Mouse (Mus musculus) activated CD4-positive, CD25-positive, alpha-beta regulatory T cell, adult 4 months (primary cell): ENCODE data around the gene Gng7. TPM values are rescaled to one million over a fixed set of nuclear protein-coding genes. Genes with fewer than 3 reads are reported as not detected.

Experiments
- ATAC-seq: one replicate; pipeline ENCODE4 v1.8.0; 2017
- polyA plus RNA-seq, 2 experiments: library from polyadenylated mRNA; unstranded; fragments of 100-300 nt; shearing (Covaris generic); gene quantifications; one replicate each; pipeline ENCODE4 v1.2.1; 2017

Gng7 gene
- polyA plus RNA-seq, 2 experiments from 2014 or later: not detected

DNA sequence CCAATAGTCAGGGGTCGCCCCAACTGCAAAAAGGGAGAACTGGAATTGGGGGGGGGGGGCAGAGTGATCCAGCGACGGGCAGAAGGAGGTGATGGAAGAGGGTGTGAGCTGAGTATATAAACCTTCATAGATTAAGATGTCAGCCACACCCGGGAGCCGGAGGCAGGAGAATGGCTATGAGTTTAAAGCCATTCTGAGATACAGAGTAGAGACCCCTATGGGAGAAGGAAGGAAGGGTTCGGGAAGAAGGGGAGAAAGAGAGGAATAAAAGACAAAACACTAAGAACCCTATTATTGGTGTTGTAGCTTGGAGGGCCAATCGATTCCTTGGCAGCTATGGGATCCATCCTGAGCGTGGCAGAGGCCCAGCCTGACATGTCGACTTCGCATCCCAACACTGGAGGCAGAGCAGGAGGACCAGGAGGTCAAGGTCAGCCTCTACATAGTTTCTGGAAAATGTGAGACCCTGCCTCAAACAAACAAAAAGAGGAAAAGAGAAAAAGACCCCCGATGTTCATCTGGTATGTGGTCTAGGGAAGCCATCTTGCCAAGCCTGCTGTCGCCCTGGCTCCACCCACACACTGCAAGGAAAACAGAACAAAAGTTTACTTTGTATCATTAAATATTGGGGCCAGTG, 11.0 kb upstream of the Gng7 start, which contains the start of gene Diras1:
Gene Diras1, minus strand, starts transcription at position 24 of the 637 bp plus-strand sequence.
- no peak for ATAC-seq

DNA sequence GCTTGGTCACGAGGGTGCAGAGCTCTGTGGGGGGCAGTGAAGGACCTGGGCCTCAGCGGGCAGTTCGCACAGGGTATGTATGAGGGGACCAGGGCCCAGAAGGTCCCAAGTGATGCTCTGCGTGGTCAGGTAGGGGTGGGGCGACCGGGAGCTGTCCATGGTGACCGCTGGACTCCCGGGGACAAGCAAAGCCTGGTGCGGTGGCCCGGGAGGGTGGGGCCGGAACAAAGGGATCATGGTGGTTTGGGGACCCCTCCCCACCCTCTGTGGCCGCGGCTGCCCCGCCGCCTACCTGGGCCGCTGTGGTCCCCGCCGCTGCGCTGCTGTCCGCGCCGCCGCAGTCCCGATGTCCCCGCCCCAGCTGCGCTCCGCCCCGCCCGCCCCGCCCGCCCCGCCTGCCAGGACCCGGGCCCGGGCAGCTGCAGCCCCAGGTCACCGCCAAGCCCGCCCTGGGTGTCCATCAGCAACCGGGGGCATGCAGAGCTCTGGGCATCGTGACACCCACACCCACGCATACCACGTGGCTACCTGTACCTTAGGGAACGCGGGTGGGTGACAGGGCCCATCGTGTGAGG, 10.4 kb upstream of the Gng7 start:
- no peak for ATAC-seq

DNA sequence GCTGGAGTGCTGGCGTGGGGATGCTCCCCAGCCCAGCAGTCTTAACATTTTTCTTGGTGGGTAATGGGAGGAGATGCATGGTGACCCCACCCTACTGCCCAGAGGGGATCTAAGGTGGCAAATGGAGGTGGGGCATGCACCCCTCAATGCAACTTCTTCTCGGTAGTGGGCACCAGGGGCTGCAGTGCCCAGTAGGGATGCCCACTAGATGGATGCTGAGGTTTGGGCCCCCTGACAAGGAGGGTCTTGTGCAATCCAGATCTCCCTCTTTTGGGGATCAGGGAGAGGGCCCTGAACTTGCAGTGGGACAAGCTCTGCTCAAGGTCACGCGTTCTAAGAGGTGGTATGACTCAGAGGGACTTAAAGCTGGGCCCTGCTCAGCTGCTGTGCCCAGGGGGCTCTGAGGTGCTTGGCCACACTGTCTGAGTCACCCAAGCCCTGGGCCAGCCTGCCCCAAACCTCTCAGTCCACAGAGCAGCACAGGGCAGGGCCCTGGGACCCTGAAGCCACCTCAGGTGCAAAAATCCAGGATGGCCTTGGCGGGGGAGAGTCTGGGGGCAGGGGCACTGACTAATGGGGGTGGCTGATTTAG, 9.7 kb upstream of the Gng7 start:
- no peak for ATAC-seq

DNA sequence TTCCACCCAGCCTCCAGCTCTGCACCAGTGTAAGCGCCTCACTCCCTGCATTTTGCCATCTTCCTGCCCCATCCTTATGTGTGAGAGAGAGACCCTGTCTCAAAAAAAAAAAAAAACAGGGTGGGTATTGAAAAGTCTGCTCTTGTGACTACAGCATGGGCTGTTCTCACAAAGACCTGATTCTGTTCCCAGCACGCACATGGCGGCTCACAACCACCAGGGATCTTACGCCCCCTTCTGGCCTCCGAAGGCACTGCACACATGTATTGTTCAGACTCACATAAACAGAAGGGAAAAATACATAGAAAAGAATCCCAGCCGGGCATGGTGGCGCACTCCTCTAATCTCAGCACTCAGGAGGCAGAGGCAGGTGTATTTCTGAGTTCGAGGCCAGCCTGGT, 8.0 kb upstream of the Gng7 start:
- no peak for ATAC-seq

DNA sequence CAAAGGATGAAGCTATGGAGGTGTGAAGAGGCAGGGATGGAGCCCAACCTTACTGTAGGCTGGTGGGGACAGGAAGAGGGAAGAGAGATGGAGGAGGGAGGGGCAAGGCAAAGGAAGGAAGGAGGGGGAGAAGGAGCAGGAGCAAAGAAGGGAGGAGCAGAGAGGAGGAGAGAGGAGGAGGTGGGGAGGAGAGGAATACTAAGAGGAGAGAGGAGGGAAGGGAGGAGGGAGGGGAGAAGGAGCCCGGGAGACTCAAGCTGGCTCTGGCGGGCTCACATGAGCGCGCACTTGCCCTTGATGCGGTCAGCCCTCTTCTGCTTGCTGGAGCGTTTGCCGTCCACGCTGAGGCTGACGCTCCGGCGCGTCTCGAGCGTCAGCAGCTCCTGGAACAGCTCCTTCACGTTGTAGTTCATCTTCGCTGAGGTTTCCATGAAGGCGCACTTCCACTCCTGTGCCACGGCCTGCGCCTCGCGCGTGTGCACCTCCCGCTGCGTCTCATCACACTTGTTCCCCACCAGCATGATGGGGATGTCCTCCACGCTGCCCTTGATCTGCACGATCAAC, 6.9 kb upstream of the Gng7 start:
- no peak for ATAC-seq

DNA sequence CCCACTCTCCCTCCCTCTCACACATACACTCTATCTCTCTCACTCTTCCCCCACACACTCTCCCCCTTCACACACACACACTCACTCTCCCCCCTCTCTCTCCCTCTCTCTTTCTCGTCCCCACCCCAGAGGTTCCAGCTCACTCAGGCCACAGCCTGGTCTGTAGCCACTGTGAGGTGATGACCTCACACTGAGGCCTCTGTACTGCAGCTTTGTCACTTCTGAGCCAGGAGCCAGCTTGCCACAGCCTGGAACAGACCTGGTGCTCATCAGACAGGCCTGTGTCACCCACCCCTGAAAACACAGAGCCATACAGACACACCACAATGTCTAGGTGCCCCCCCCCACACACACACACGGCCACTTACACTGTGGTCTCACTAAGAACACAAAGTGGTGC, 5.5 kb upstream of the Gng7 start:
- ATAC-seq: no peak

DNA sequence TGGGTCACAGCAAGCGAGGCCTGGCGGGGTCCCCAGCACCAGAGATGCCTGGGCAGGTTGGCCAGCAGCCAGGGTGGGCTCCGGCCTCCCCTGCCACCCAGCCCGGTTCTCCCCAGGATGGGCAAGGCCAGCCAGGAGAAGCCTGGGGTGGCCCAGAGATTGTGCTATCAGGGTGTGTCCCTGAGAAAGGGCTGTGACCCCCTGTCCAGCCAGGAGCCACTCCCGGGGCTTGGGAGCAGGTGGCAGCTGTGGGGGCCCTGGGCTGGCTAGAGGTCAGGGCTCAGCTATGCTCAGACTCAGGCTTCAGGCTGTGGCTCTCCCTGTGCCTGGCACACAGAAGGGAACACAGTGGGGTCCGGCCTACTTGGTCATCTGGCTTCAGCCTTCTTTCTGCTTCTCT, 4.9 kb upstream of the Gng7 start:
- no peak for ATAC-seq

DNA sequence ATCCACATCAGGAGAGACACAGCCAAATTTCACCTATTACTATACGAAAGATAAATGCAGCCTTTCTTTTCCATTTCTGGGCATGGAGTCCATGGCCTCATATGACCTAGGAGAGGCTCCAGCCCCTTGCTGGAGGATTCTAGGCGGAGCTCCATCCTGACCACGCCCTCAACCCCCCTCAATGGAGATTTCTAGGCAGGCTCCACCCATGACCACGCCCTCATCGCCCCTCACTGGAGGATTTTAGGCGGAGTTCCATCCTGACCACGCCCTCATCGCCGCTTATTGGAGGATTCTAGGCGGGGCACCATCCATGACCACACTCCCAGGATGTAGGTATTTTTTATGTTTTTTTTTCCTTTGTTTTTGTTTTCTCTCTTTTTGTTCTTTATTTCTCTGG, 3.6 kb upstream of the Gng7 start:
- ATAC-seq: no peak

DNA sequence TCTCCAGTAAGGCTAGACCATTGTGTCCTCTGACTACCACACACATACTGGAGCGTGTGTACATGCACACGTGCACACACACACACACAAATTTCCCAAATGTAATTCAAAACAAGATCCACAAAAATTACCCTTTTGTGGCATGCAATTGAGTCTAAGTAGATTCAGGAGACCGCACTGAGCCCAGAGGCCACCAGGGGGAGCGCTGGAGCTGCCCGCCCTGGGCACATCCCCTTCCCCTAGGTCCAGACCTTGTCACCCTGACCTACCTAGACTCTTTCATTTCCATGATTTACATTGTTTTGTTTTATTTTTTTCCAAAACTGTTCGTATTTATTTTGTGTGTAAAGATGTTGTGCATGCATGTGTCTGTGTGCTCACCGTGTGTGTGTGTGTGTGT, 1.9 kb upstream of the Gng7 start:
- ATAC-seq: peak; percentile 34

DNA sequence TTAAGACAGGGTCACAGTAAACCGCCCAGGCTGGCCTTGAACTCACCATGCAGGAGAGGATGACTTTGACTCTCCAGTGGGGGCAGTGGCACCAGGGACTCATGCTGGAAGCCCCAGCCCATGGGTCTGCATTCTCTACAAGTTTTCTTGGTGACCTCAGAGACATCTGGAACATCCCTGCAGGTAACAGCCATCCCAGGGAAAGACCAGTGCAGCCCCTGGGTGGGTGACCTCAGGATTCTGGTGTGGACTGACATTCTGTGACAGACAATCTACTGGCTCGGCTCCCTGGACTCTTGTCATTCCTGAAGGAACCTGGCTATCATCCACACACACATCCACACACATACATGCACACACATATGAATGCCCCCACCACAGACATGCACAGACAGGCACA, 921 bp upstream of the Gng7 start:
- no peak for ATAC-seq

DNA sequence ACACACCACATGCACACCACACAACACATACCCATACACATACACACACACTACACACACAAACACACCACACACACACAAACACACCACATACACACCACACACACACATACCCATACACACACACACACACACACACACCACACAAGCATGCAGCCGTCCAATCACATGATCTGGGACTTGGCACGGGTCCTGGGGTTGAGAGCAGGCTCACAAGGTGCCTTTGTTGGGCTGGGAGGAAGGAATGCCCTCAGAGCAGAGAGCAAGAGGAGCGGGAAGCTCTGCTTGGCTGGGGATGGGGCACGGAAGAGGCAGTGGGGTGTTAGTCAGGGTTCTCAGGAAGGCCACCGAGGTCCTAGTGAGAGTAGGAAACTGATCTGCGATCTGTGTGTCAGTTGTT, 3.9 kb downstream of the Gng7 start:
- ATAC-seq: no peak

DNA sequence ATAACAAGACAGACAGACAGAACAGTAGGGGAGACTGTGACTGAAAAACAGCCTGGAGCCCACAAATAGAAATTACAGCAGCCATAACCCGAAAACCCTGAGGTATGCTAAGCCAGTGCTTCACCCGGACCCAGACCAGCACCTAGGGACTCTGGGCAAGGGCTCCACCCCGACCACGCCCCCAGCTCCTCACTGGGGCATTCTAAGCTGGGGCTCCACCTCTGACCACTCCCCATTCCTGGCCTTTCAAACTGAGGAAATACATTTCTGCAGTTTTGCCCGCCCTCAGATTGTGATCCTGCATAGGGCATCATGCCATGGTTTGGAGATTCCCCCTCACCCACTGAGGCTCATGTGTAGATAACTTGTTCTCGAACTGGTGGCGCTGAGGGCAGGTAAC, 7.5 kb downstream of the Gng7 start:
- no peak for ATAC-seq

DNA sequence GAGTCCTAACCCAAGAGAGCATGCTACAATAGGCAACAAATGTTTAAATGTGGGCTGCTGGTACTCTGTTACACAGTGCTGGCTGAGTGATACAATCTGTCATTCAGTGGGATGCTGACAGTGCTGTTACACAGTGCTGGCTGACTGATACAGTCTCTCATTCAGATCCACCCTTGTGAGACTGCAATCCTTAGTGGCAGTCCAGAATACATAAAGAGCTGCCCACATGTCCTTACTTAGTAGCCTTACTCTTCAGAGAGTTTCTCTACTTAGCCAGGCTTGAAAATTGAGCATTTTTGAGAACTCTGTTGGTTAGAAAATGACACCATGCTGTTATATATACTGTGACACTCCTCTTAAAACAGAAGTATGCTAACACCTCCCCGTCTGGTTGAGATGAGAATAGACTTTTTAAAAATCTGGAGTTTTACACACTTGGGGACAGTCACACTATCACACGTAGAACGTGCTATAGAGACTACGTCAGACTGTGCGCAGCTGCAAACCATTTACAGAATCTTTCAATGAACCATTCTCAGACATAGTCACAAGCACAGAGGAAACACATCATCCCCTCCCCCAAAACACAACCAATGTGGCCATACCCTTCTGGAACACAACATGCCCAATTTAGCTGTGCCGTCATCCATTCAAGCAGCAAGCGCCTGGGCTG, 8.6 kb downstream of the Gng7 start:
- no peak for ATAC-seq

DNA sequence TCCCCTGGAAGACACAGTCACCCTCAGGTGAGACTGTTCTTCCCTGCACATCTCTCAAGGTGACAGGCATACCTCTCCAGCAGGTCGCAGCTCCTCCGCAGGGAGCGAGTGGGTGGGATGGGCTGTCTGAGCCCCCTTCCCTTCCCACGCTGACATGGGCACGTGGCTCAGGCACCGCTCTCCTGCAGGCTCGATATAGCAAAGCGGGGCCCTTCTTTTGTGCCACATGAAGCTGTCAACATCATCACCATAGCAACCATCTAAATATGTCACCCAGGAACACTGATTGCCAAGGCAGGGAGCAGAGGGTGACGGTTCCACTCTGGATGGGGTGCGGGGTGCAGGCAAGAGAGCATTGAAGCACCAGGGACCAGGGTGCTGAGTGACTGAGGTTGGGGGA, 13.6 kb downstream of the Gng7 start:
- no peak for ATAC-seq

DNA sequence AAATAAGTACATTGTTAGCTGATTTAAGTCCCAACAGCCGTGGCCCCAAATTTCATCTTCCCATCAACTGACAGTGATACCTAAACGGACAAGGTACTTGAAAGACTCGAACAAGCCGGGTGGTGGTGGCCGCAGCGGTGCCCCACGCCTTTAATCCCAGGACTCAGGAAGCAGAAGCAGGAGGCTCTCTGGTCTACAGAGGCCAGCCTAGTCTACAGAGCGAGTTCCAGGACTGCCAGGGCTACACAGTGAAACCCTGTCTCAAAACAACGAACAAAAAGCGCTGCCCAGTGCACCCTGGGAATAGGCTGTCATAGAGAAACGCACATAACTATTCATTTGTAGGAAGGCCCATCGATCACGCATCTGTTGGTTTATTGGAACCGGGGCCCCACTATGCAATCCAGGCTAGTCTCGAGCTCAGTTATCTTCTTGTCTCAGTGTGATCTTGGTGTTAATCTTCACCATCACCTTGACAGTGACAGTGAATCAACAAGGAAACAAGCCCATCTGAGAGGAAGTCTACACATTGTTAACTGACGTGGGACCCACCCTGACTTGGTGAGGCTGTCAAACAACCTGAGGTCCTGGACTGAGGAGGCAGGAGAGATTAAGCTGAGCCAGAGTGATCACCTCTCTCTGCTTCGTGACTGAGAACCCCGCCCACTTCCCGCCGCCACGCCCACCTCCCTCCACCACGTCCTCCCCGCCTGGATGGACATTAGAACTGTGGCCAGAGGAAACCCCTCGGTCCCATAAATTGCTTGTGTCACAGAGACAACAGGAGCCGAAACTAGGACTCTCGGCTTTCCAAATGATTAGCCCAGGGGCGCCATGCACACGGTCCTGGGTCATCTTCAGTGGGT, 14.3 kb downstream of the Gng7 start:
- no peak for ATAC-seq

DNA sequence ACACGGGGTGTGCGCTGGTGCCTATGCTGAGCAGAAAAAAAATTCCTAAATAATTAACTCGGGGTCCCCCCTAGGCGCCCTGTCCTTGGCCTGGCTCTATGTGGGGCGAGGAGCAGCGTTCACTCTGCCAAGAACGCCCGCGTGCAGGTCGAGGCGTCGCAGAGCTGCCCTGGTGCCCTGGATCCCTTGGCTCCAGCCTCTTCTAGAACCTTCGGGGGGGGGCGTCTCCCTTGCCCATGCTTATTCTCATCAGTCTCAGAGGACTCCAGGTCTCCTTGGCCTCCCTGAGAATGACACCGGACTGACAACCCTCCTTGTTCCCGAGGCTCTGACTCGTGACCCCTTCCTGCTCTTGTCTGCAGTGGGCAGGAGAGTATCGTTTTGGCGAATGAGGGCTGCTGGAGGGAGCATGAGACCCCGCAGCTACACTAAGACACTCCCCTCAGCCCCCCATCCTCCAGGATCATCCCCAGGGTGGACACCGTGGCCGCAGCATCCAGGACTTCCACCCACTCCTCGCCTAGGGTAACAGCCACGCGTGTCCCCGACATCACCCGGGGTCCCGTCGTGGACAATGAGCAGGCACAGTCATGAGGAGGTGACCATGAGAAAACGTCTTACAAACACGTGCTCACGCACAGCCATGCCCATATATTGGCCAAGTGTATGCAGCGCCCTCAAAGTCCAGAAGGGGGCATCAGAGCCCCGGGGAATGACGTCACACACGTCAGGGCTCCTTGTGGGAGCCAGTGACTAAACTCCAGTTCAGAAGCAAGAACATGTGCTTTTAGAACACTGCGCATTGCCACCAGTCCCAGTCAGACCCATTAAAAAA, 15.2 kb downstream of the Gng7 start:
- ATAC-seq: peak; percentile 86

DNA sequence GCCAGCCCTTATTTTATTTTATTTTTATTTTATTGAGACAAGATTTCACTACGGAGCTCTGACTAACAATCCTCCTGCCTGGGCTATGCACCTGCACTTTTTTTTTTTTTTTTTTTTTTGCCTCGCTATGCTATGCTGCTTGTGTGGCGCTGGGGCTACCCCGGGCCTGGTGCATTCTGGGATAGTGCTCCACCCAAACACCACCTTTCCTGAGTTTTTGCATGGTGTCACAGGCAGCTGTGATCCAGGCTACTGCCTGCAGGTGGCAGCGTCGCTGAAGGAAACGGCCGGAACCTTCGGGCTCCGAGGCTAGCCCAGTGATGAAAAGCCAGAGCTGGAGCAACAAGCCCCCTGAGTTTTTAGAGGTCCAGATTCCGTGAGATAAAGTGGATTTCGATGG, 16.0 kb downstream of the Gng7 start:
- ATAC-seq: no peak

DNA sequence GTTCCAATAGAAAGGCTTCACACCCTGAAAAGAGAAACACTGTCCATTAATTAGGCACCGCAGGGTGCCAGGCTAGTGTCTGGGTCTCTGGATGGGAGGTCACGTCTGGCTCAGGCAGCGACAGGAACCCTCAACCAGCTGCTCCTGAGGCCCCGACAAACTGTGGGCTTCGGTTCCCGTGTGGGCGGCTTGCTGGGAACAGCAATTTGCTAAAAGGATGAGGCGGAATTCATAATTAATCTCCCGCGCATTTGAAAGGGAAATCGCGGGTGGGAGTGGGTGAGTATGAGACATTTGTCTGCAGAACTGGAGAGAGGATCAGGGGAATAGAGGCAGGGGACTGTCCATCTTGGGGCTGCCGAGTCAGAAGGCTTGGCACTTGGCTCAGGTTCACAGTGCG, 16.7 kb downstream of the Gng7 start:
- ATAC-seq: no peak

DNA sequence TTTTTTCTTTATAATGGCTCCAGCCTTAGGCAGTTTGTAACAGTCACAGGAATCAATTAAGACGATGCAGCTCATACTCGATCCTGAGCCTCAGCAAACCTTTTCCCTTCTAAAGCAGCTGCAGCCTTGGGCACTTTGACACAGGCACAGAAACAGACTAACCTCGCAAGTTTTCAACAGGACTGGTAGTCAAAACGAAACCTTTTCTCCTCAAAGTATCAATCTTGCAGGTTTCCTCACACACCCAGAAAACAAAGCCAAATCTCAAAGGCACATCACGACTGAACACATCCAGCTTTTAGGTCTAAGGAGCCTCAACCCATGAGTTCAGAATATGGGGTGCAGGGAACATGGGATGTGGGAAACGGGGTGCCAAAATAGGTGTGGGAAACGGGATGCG, 17.4 kb downstream of the Gng7 start:
- no peak for ATAC-seq

DNA sequence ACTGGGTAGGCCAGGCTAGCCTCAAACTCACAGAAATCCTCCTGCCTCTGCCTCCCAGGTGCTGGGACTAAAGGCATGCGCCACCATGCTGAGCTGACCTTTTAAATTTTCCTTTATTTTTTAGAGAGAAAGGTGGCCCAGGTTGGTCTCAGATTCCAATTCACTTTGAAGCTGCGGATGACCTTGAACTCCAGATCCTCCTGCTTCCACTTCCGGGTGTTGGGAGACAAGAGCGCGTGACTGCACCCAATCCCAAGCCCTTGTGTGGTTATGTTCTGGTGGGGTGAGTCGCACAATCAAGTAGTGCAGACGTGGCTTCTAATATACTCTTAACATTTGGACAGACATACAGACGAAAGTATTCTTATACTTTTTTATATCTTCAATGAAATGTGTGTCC, 18.2 kb downstream of the Gng7 start:
- no peak for ATAC-seq

DNA sequence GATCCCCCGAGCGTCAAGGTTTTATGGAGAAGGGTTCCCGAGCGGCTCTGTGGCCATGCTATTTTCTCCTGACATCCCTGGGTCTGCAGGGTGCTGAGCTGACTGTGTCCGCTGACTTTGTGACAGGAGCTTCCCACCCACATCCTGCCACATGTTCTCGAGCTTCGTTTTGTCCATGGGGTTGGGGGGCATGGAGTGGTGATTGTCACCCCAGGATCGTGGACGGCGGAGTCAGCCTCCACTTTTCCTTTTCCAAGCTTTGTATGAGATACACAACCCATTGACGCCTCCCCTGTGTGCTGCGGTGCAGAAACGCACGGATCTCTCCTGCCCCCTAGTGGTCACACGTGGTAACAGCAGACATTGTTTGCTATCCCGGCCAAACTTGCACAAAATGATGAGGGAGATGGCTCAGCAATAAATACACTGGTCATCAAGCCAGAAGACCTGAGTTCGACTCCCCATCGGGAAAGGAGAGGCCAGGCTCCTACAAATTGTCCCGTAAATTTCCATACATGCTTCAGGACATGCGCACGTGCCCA, 19.6 kb downstream of the Gng7 start:
- peak; percentile 30 for ATAC-seq
